Mouse (Mus musculus): ENCODE data around the gene Fbxw11.
"Not testable (repeated sequence)": the region's sequence is repeated elsewhere in the genome, so short reads cannot be mapped to it uniquely, and the experiment has no call there.

Gene Fbxw11

DNA sequence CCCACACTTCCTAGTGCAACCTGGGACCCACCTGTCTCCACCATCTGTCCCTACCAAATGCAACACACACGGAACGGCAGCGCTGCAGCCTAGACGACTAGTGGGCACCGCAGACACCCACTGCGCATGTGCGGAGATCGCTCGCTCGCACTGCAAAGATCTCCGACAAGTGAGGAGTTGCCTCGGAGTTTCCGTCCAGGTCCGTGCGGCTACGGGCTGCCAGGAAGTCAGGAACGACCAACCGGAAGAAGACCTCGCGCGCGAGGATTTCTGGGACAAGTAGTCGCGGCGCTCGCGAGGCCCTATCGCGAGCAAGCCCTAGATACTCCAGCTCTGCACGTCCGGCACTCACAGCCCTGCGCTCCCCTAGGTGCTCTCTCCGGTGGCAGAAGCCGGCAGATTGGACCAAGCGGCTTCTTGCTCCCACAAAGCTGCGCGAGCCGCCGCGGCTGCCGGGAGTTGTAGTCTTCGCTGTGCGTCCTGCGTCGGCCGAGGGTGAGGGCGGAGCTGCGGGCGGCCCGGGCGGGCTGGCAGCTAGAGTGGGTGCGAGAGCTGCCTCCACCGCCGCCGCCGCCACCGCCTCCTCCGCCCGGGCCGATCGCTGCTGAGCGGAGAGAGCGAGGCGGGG, at the start of gene Fbxw11:
Gene Fbxw11 (plus strand): TSS at position 476 of the 628 bp plus-strand sequence.
- DNase-seq (ENCODE audit: low read depth, low spot score) = peak; percentile 98

DNA sequence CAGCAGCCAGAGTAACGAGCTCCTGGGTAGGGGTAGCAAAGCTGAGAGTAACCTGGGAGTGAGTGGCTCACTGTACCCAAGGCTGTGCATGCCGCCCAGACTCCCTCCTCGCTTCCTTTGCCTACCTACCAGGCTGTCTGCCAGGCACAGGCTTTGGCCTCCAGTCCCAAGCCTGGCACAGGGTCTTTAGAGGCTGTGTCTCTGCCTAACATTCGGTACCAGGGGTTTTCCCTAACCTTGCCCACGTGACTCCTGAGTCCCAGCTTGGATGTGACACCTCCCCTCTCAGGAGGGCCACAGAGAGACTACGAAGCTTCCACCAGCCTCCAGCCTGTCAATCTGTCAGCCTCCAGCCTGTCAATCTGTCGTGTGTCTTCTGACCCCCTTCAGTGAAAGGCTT, 49.4 kb upstream of the Fbxw11 start:
- no peak for DNase-seq (ENCODE audit: low read depth, low spot score)

DNA sequence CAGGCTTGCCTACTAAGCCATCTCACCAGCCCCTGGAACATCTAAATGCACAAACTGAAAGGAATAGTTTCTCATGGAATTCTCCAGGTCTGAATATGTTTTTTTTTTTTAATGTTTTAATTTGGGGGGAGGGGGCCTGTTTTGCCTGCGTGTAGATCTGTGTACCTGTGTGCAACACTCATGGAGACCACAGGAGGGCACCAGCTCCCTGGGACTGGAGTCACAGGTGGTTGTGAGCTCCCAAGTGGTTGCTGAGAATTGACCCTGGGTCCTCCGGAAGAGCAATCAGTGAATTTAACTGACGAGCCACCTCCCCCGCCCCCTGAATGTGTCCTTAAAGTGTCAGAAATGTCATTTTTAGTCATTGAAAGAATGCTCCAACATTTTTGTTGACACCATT, 48.4 kb upstream of the Fbxw11 start:
- no peak for DNase-seq (ENCODE audit: low read depth, low spot score)

DNA sequence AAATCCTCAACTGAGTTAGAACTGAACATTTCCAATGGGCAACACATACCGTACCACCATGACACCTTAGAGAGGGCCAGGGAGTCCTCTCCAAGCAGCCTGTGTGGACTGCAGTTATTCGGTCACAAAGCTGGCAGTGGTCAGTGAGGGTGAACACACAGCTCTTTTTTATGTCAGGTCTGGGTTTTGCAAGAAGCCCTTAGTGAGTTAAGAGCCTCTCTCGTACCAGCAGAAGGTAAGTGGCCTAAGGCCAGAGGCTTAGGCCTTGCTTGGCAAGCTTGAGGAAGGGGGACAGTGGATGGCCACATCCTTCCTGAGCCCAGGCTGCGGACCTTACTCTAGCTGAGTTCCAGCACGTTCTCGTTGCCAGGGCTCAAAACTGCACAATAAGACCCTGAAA, 42.2 kb upstream of the Fbxw11 start:
- no peak for DNase-seq (ENCODE audit: low read depth, low spot score)

DNA sequence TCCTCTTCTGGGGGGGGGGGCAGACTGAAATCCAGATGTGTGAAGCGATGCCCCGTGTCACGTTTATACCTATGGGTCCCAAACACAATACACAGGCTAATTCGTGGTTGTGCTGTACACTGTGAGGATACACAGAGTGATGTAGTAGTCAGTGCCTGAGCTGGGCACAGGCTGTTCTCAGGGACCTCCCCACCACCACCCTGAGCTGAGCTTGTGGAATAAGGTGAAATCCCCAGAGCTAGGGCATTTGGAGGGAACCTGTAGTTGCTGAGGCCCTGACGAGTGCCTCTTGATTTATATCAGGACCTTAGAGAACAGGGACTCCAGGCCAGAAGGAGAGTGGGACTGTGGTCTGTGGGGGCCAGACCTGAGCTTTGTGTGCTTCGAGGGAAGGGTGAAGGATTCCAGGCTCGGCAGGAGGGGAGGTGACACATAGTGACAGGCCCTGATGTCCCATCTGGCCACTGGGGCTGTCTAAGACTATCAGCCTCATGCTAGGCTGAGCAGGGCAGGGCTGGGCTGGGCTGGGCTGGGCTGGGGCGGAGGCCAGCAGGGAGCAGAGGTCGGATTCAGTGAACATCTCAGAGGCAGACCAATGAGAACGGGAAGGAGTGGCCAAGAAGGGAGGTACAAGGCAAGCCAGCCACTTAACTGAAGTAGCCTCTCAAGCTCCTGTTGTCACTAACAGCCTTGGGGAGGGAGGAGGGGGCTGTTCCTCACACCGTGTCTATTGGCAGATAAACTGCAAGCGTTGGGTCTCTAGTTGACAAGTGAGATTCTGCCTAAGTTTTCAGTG, 40.8 kb upstream of the Fbxw11 start:
- no peak for DNase-seq (ENCODE audit: low read depth, low spot score)

DNA sequence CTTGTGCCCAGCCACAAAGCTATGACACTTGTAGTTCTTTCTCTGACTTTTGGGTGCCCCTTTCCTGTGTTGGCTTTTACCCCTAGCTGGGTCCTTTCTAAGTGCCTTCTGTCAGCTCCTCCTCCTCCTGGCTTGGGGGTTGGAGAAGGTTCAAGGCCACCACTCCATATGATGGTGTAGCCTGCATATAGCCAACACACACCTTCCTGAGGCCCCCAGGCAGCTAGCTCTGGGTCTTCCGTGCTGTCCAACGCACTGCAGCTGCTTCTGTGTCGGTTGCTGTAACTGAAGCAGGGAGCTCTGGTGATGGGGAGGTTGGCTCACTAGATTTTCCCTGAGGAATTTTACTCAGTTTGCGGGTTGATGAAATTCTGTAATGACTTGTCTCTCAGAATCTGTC, 37.9 kb upstream of the Fbxw11 start:
- no peak for DNase-seq (ENCODE audit: low read depth, low spot score)

DNA sequence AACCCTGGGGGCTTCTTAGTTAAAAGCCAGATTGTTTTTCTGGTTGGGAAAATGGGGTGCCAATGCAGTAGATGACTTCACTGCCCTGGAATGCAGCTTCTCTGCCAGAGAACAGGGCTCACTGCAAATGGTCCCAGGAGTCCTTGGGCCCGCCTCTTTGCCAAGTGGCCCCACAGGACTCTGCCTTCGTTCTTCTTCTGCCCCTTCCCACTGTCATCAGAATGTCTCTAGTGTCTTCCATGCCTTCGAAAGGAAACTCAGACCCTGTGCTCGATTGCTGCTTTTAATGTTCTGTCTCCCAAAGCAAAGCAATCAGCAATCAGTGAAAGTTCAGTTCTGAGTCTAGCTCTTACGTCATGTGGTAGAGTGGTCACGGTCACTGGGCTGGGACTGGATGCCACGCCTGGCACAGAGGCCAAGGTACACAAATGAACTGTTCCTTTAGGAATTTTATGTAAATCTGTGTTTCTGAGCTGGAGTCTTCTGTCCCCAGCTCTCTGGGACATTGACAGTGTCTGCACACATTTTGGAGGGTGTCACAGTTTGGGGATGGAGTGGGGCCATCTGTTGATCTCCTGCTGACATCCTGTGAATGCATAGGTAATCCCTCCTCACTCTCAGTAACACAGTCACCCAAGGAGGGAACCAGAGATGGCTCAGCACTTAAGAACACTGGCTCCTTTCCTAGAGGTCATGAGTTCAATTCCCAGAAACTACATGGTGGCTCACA, 37.2 kb upstream of the Fbxw11 start:
- peak; percentile 91 for DNase-seq (ENCODE audit: low read depth, low spot score)

DNA sequence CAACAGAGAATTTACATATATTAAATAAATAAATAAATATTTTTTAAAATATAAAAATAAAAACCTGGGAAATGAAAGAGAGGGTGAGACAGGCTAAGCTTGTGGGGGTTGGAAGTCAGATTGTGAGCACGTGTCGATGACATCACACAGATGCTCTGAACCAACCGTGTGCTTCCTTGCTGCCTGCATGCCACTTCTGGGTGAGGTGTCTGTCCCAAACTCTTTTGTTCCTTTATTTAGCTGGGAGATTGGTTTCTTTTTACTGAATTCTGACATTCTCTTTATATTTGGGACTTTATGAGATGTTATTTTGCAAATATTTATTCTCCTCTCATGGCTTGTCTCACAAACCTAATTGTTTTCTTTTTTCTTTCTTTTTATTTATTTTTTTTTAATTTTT, 36.6 kb upstream of the Fbxw11 start:
- DNase-seq (ENCODE audit: low read depth, low spot score) = no peak

DNA sequence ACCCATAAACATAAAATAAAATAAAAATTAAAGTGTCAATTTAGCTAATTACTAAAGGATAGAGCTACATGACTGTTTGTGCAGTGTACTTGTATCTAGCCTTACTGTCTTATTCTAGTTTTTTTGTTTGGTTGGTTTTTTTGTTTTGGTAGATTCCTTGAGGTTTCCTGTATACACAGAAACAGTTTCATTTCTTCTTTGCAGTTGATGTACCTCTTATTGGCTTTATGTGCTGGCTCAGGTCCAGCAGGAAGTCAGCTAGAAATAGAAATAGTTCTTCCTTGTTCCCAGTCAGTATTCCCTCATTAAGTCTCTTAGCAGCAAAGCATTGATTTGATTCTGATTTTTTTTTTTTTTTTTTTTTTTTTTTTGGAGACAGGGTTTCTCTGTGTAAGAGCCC, 35.2 kb upstream of the Fbxw11 start:
- no peak for DNase-seq (ENCODE audit: low read depth, low spot score)

DNA sequence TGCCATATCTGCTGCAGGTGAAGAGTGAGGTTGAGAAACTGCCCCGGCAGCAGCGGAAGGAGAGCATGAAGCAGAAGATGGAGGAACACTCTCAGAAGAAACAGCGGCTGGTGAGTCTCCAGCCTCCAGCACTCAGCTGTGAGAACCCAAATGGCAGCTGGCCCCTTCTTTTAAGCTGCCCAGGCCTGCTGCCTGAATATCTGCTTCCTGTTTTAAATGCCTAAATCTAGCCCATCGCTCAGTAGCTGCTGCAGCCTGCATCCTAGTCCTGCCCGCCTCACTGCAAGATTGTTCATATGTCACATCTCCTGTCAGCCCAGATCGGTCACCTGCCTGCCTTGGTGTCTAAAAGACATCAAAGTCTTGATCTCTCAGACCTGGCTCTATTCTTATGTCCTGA, 31.9 kb upstream of the Fbxw11 start:
- DNase-seq (ENCODE audit: low read depth, low spot score) = no peak

DNA sequence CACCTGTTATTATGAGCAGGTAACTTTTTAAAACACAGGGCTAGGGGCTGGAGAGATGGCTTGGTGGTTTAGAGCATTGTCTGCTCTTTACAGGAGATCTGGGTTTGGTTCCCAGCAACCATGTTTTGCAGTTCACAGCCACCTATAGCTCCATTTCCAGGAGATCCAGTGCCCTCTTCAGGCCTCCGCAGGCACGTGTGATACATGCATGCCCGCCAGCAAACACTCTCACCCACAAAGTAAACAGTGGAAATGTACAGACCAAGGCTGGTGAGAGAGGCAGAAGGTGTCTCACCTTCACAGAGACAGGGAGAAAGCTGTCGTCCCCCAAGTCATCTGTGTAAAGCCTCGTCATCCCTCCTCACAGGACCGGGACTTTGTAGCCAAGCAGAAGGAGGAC, 30.2 kb upstream of the Fbxw11 start:
- no peak for DNase-seq (ENCODE audit: low read depth, low spot score)

DNA sequence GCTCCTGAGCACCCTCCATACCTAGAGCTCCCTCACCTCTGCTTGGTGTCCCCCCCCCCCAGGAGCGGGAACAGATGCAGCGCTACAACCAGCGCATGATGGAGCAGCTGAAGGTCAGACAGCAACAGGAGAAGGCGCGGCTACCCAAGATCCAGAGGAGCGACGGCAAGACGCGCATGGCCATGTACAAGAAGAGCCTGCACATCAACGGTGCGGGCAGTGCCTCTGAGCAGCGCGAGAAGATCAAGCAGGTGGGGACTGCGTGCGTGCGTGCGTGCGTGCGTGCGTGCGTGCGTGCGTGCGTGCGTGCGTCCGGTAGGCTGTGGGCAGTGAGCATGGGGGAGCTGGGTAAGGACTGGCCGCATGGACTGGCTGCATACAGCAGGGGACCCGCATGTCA, 28.1 kb upstream of the Fbxw11 start:
- DNase-seq (ENCODE audit: low read depth, low spot score) = no peak

DNA sequence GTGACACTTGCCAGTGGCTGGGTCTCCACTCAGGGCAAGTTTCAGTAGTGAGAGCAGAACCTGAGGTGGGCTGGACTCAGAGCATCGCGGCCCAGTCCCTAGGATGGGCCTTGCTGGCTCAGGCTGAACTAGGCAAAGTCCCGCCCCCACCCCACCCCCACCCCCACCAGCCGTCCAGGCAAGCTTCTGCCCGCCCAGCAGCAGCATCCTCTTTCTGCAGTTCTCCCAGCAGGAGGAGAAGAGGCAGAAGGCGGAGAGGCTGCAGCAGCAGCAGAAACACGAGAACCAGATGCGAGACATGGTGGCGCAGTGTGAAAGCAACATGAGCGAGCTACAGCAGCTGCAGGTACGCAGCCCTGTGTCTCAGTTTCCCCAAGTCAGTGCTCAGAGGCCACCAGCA, 27.0 kb upstream of the Fbxw11 start:
- DNase-seq (ENCODE audit: low read depth, low spot score) = no peak

DNA sequence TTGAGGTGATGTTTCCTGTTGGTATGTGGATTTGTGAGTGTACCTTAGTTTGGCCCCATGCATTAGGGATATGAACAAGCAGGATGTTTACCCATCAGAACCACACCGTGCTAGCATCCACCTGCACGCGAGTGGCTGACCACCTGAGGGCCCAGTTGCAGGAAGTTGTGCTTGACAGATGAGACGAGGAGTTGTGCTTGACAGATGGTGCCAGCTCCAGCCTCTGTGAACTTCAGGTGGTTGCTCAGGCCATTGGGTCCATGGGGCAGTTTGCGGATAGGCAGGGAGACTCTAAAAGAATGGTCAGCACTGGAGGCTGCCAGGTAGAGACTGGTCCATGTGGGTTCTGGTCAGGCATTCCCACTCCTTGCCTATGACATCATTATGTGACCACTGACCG, 26.4 kb upstream of the Fbxw11 start:
- no peak for DNase-seq (ENCODE audit: low read depth, low spot score)

DNA sequence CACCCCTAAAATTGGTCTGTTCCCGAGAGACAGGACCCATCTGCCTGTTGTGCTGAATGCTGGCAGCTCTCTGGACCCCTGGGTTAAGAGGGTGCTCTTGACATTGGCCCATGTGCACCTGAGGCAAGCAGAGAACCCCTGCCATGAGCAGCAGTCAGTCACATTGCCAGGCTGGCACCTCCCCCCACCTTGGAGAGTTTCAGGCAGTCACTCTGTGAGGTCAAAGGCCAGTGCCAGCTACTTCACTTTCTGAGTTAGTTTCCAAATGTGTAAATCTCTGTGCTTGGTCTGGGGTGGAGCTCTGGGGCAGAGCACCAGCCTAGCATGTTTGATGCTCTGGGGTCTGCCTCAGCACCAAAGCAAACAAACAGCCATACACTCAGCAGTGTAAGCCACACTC, 24.5 kb upstream of the Fbxw11 start:
- no peak for DNase-seq (ENCODE audit: low read depth, low spot score)

DNA sequence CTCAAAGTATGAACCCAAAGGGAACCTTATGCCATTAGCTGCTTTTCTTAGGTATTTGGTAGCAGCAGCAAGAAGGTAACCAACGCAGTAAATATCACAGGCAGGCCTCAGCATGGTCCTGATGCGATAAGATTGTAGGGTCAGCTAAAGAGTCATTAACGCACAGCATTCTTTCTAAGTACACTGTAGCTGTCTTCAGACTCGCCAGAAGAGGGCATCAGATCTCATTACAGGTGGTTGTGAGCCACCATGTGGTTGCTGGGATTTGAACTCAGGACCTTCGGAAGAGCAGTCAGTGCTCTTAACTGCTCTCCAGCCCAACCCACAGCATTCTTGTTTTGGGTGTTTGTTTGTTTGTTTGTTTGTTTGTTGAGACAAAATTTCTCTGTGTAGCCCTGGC, 23.9 kb upstream of the Fbxw11 start:
- DNase-seq (ENCODE audit: low read depth, low spot score) = not testable (repeated sequence)

DNA sequence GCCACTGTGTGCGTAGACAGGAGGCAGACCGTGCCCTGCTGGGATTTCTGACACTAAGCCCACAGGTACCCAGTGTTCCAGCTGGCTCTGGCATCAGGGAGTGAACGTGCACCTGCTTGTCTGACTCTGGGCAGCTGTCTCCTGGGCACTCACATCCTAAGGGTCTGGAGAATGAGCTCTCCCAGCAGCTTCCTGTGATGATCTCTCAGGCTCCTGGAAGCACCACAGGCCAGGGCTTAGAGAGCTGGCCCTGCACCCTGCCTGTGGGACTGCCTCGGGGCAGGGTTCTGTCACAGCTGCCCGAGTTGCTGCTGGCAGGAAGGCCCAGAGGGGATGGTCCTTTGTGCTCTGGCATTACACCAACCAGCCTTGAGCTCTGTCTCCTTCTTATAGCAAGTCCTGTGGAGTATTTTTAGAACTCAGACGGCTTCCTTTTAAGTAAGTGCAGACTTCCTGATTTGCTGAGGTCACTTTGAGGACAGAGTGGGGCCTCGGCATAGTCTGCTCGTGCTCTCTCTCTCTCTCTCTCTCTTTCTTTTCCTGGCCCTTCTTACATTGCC, 23.2 kb upstream of the Fbxw11 start:
- peak; percentile 38 for DNase-seq (ENCODE audit: low read depth, low spot score)

DNA sequence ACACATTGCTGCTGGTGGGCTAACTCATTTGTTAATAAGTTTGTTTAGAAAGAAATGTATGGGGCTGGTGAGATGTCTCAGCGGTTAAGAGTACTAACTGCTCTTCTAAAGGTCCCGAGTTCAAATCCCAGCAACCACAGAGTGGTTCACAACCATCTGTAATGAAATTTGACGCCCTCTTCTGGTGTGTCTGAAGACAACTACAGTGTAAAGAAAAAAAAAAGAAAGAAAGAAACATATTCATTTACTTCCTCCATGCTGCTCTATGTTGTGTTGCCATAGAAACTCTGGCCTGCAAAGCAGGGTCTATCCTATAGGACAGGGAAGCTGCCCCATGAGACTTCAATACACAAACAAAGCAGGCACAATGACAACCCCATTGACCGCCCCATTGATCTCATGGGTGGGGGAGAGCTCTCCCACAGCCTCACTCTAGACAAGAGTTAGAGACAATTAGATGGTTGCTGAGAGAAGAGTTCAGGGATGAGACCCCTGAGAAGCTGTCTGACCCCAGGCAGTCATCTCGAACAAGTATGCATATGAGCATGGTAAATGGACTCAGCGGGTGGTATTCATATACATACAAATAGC, 22.6 kb upstream of the Fbxw11 start:
- DNase-seq (ENCODE audit: low read depth, low spot score) = no peak

DNA sequence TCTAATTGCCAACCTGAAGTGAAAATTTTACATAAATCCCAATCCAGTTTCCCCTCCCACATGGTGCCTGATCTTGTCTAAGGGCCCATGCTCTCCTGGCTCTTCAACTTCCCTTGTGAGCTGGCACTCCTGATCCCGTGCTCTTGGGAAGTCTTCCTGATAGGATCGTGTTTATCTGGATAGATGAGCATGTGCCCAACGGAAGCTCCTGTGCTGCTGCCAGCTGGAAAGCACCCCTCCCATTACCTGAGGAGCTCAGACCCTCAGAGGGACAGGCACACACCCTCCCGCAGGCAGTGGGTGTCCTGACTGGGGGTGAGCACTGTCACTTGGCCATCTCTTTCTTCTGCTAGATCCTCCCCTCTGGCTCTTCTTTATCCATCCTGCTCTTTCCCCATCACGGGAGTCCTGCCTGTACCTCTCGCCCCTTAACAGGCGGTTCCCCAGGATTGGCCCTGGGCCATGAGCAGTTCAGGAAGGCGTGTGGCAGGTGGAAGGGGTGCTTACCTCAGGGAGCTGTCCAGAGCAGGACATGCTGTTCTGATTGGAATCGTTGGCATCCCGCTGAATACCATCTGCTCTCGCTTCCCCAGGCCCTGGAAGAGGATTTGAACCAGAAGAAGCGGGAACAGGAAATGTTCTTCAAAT, 20.6 kb upstream of the Fbxw11 start:
- no peak for DNase-seq (ENCODE audit: low read depth, low spot score)

DNA sequence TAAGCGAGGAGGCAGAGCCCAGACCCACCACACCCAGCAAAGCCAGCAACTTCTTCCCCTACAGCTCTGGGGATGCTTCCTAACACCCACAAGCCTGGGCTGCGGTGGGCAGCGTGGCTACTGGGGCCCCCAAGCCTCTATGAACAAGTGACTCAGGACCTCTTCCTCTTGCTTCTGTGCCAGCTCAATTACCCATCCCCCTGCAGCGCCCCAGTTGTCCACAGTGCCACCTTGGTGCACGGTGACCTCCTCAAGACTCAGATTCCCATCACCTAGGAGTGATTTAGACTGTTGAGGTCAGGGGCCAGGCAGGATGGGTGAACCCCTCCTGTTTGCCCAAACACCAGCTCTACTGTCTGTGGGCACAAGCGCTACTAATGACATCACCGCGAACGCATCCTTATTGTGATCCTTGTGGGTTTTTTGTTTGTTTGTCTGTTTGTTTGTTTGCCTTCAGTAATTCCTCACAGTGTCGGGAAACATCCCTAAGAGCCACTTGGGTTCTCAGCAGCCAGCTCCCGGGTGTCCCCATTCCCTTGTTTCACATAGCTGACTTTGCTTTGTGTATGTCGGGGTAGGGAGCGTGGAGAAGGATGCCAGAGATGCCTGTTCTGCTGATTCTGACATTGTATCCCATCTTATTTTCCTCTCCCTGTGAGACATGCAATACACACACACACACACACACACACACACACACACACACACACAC, 19.9 kb upstream of the Fbxw11 start:
- no peak for DNase-seq (ENCODE audit: low read depth, low spot score)

DNA sequence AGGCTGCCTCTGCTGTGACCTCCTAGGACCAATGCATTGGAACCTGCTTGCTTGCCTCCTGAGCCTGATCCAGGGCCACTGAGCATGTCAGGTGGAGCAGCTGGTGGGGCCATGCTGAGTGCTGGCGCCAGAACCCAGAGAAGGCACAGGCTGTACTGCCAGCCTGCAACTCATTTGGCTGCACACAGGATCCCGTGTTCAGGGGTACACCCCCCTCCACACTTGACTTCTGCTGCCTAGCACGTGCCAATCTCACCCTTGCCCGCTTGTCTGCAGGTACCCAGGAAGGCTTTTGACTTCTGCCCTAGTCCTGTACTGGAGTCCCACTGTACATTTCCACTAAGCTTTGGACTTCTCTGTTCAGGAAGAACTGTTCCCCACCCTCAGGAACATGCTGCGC, 19.3 kb upstream of the Fbxw11 start:
- DNase-seq (ENCODE audit: low read depth, low spot score) = no peak

Data from 3T3-L1 (cell line).